Mouse (Mus musculus): ENCODE measurements at regions not wholly inside any gene's neighbourhood (a gene's known extent, or its start where the extent isn't known, plus 50 kb on each side); places are given as distances from the start of the nearest gene placed in this dataset.

DNA sequence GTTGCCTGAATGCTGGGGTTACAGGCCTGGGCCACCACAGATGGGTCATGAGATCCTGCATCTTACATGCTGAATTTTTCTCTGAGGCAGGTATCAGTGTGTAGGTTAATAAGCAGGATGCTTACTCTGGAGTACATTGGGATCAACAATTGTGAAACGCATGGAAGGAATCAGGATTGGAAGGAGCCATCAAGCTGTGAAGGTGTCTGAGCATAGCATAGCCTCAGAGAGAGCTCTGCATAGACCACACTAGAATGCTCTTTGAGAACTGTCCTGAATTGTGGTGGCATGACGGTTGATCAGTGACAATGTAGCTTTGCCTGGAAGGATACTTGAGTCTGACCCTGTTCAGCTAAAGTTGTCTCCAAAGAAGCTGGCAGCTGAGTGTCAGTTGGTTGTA, 1245.7 kb upstream of the A1bg start:
- no peak for TF ChIP-seq POLR2A (IDR thresholded peaks at IDR 0.05; ENCODE audit: insufficient read depth, low read depth, low read length)
- TF ChIP-seq CTCF (IDR thresholded peaks at IDR 0.05), result no peak
- no peak for TF ChIP-seq EP300 (IDR thresholded peaks at IDR 0.05; ENCODE audit: insufficient read depth, low read depth, low read length)

All from heart, adult 2 months (tissue).